Mouse (Mus musculus) liver, adult 2 months (tissue): Measurements from ENCODE around the gene Eif2s3x.

Source experiments
- CTCF ChIP-seq: fragments of 200-500 bp; IDR thresholded peaks from 2 replicates; pipeline ENCODE4 v1.5.1; 2011; ENCODE audit warnings: low read depth, low read length, control low read depth
- POLR2A ChIP-seq: fragments of 200-500 bp; IDR thresholded peaks from 2 replicates; pipeline ENCODE4 v1.6.1; 2011; ENCODE audit warnings: low read length, control low read depth; ENCODE audit not compliant: insufficient read depth; ENCODE audit errors: extremely low read depth

DNA sequence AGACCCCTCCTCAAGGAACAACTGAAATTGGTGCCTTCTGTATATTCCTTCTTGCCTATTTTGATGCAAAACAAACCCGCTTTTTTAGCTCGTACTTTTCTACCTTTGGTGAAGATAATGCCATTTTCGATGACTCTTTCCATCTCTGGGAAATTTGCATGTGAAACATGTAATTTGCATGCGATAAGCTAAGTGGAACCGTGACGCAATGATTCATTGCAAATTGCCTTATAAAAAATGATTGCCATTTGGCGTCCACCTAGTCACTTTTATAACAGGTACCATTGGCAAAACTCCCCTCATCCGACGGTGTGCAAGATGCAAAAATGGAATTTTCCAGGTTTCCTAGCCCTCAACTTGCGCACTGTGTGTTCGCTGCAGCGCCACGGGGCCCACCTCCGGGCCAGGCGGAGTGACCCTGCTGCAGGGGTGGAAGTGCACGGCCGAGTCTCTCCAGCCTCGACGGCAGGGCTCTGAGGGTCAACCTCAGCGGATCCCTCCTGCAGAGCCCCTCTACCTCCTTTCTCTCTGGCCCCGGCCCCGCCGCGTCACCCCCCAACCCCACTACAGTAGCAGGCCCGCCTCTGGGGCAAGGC lies 21.4 kb upstream of the Eif2s3x start:
- no peak for TF ChIP-seq CTCF
- no peak for TF ChIP-seq POLR2A
